Mouse (Mus musculus): ENCODE results near the gene Rftn1.
A peak's percentile ranks its signal among the peaks of the same experiment; 100 is the strongest.

Gene Rftn1

DNA sequence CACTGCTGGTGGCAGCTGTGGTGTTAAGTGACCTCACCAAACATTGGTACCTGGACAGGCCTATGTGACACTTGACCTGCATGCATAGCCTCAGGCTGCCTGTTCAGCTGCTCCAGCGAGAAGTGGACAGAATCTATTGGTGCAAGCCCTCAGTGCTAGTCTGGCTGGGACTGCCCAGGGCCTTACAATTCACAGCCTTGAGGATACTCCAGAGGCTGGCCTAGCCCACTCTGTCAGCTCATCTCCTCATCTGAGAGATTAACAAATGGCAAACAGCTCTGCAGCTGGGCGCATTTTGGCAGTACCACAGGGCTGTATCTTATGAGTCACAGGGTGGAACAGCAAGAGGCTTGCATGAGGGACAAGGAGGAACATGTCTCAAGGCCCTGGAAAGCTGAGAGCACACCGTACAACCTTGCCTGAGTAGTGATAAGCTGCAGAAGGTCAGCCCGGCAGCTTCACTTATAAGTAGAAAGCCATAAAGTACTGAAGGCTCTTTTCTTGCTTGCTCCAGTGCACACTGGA is 210.7 kb downstream of the Rftn1 start:
- no peak for DNase-seq (ENCODE audit: low spot score)

DNA sequence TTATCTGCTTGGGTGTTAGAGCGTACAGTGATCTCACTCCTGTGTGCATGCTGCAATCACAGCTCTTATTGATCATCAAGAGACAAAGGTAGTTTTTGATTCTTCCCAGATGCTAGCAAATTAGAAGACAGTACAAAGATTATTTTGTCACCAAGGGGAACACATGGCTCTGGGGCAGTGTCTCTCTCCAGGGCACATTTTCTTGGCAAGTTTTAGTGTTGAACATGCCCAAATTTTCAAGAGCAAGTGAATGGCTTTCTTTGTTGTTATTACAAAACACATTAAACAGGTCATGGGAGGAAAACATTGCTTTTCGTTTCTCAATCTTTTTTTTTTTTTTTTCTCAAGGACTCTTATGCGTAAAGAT is 213.1 kb downstream of the Rftn1 start:
- DNase-seq (ENCODE audit: low spot score) = no peak

DNA sequence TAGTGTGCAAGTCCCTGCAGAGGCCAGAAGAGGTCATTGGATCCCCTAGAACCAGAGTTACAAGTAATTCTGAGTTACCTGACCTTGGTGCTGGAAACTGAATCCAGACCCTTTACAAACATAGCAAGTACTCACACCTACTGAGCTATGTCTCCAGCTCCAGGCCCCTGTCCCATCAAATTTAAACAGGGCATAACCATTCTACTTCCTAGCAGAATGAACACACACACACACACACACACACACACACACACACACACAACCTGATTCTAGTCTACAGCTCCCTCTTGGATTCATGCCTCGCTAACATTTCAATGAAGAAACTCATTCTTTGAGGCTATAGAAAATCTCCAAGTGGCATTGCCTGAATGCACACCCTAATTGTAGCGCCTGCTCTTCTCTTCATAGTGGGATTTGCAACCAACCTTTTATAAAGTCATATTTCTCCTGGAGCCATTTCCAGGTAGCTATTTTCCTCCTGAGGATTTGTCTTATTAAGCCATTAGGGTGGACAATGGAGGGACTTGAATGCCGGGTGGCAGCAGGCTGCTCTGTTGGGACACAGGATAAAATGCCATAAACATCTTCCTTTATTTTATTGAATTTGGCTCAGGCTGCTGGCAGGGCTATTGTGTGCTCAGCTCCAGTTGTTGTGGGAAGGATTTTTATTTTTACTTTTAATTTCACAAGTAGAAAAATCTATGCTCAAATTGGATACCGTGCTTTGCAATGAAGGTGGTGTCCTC is 213.6 kb downstream of the Rftn1 start:
- DNase-seq (ENCODE audit: low spot score) = no peak

DNA sequence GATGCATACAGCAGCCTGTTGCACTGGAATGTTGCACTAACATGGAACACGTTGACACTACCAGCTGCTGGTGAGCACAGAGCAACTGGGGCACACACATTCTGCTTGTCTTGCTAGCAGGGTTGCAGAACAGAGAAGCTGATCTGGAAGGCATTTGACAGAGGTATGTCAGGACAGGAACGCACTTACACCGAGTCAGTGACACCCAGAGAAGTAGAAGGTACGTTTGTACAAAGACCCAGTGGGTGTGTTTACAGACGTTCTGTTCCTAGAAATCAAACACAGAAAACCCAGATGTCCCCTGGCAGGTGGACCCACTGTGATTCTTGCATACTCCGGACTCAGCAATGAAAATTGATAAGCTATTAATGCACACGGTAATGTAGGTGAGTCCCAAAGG is 215.0 kb downstream of the Rftn1 start:
- DNase-seq (ENCODE audit: low spot score) = no peak

DNA sequence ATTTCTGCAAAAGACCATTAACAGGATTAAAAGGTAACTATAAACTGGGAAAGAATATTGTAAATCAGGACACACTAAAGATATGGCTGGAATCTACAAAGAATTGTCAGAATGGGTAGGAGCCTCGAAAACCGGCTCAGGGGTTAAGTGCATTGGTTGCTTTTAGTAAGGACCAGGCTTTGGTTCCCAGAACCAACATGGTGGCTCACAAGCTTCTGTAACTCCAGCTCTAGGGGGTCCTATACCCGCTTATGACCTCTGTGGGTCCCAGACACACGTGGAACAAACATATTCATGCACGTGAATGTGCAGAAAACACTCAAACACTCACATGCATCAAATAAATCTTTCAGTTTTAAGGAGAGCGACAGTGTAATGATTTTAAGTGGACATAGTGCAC is 215.5 kb downstream of the Rftn1 start:
- DNase-seq (ENCODE audit: low spot score) = no peak

DNA sequence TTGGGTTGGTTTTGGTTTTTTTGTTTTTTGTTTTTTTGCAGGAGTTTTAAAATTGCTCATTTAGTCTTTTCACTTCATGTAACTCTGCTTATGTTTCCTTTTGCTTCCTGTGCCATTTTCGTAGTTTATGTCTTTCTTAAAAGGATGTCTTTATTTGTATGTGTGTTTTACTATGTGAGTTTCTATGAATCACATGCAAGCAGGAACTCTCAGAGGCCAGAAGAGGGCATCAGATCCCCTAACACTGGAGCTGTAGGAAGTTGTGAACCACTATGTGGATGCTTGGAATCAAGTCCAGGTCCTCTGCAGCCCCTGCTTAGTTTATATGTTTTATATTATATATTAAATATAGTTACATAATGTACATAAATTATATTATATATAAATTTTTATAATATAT is 218.3 kb downstream of the Rftn1 start:
- DNase-seq (ENCODE audit: low spot score) = no peak

DNA sequence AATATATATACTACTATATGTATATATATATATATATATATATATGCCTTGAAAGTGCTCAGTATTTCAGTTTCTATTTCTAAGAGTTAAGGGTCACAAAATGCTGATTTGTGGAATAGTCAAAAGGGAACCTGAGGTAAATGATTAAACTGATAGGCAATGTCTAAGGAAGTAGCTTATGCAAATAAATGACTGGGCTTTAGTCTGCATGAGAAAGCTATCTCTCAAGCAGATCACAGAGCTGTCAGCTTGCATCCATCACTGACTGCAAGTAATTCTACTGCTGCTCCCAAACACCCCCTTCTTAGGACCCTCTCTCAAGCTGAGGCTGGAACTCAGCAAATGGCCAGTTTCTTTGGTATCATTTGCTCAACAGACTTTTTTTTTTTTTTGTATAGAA is 219.4 kb downstream of the Rftn1 start:
- DNase-seq (ENCODE audit: low spot score) = no peak

DNA sequence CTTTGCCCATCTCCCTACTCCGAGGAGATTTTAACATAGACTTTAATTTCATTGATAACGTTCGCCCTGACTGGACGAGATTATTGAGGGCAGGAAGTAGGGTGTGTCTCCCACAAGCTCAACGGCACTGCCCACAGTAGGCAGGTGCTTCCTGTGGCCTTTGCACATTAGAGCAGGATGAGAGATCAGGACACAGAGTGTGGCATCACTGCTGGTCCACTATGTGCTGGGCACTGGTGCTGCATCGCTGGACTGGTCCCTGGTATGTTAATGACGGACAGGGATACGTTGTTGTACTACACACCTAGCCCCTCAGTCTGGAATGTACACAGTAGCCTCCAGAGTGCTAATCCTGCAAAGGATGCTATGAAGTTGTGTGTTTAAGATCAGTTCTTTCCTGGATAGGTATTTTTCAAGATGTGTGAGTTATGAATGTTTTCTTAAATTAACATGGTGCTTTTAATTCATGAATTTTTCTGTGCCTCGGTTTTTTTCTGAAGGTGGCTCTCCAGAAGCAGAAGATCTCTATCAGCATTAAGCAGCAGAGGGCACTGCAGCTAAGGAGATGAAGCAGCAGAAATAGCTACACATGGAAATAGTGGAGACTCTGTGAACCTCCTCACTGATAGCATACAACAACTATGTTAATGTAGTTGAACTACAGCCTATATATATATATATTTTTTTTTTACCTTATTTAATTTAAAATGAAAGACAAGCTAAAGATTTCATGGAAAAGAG is 221.8 kb downstream of the Rftn1 start:
- DNase-seq (ENCODE audit: low spot score) = peak; percentile 43

DNA sequence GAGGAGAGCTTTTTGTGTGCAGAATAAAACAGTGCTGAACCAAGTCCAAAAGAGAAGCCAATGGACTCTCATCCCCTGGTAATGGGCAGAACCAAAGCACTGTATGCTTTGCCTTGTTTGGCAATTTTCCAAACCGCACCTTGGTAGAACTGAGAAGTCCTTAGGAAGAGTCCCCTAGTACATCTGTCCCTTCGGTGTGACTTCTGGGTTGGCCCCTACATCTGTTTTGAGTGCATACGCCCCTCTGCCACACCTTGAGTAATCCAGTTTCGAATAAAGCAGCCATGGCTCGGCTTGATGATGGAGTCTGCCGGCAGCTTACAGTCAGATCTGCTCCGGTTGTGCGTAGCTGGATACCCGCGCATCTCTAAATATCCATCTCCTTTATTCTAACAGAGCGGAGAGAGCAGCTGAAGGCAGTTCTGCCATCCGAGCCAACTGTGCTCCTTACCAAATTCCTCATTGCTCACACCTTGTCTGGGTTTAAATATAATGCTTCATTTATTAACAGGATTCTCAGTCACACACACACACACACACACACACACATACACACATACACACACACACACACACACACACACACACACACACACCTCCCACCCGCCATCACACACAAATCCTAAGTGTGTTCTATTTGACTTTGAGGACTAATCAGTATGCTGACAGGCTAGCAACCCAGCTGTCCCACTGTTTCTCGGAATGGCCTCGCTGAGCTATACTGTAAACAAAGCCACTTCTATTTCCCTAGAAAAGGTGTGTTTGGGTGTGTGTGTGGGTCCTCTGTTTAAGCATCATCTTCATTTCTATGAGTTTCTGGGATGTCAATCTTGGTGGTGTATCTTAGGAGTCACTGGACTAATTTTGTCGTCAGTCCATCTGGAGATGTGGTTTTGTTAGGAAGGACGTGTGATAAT is 224.4 kb downstream of the Rftn1 start:
- DNase-seq (ENCODE audit: low spot score) = no peak

DNA sequence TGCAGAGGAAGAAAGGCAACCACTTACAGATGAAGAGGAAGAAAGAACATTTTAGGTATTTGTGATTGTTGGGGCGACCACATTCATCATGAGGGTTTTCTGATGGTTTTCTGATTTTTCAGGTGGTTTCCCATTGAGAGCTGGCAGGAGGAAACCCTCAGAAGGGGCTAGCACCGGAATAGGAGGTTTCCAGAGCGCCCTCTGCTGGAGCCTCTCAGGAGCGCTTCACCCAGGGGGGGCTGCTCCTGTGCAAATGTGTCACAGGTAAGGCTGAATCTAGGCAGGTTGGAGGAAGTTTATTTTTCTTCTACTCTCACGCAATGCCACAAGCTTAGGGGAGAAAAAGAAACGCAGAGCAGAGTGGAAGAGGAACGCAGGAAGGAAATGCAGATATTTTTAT is 225.4 kb downstream of the Rftn1 start:
- DNase-seq (ENCODE audit: low spot score) = no peak

DNA sequence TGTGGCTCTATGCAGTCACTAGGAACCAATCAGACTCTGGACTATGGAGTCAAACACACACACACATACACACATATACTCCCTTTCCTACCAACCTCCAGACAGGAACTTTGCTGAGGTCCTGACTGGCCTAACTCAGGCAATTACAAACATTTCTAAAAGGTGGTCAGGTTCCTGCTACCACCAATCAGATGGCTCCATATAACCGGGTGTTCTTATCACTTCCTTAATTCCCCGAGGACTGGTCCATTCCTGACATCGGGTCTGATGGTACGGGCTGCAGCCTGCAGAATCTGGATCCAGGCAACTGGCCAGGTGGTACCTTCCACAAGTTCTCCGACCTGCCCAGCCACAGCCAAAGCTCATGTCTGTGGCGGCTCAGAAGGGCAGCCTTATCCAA is 226.0 kb downstream of the Rftn1 start:
- no peak for DNase-seq (ENCODE audit: low spot score)

DNA sequence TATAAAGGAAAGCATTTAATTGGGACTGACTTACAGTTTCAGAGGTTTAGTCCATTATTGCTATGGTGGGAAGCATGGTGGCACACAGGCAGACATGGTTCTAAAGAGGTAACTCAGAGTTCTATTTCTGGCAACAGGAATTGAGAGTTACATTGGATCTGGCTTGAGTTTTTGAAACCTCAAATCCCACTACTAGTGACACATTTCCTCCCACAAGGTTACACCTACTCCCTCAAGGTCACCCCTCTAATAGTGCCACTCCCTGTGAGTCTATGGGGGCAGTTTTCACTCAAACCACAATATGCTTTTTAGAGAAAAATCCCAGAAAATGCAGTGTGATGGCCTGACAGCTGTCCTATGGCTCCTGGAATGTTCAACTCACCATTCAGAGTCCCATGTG is 231.5 kb downstream of the Rftn1 start:
- no peak for DNase-seq (ENCODE audit: low spot score)

DNA sequence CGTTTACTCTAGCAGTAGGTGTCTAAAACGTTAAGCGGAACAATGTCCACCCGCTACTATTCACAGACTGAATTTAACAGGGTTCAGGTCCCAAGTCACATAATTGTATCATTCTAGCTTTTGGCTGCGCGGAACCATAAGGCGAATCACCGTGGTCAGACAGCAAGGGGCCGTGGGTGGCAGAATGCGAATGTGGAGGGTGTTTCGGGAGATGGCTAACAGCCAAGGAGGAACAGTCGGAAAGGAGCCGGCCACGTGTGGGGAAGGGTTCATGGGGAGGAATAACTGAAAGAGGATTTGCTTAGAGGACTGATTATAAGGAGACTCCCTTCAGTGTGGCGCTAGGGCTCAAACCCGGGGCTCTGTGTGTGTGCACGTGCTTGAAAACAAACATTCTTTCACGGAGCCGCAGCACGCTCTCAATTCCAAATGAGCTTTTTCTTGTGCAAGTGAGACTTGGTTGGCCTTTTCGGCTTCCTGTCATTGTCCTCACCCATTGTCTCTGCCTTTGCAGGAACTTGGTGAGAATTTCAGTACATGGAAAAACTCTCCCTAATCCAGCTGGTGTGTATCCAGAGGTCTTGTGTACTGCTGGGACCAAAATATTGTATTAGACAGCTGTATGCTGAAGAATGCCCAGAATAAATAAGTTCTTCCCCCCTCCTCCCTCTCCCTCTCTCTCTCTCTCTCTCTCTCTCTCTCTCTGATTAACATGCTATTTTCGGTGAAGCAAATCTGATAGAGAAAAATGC is 238.4 kb downstream of the Rftn1 start:
- no peak for DNase-seq (ENCODE audit: low spot score)

DNA sequence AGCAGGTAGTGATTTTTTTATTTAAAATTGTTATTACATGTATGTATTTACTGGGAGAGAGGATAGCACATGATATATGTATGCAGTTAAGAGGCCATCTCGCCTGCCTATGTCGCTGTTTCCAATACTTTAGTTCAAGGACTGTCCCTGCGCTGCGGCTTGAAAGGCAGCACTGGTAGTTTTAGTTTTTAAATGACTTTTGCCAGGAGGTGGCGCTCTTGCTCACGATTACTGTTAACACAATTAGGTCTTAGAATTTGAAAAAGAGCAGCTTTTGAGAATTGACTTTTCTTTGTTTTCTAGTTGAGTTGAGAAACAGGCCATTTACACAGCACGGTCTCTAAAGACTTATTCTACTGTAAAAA is 239.0 kb downstream of the Rftn1 start:
- DNase-seq (ENCODE audit: low spot score) = peak; percentile 71

DNA sequence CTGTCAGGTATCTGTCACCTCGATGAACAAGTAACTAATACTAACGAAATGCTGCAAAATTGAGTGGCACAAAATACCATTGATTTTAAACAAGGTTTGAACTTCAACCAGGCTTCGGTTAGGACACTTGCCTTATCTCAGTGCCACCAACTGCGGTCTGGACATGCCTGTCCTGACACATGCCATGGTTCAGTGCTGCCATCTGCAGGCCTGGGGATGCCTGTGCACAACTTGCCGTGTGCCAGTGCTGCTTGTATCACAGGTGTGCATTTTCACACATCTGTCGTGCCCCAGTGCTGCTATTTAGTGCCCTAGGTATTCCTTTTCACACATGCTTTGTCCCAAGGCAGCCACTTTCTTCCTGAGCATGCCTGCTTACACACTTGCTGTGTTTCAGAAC is 247.8 kb downstream of the Rftn1 start:
- DNase-seq (ENCODE audit: low spot score) = no peak

Data from left cerebral cortex, adult 11 months (tissue).